Mouse (Mus musculus): ENCODE data around the gene Psg22. TPM values are rescaled to one million over a fixed set of nuclear protein-coding genes. Genes with fewer than 3 reads are reported as not detected.
"Not testable (repeated sequence)": the region's sequence is repeated elsewhere in the genome, so short reads cannot be mapped to it uniquely, and the experiment has no call there.

Psg22 gene
- polyA plus RNA-seq (2017; shearing (Covaris generic)), result not detected

GRCm38 (mm10) chr7:18717790-18718189 is at the start of gene Psg22:
Psg22 (plus strand) TSS chr7:18718090.
- no peak for ATAC-seq

DNA sequence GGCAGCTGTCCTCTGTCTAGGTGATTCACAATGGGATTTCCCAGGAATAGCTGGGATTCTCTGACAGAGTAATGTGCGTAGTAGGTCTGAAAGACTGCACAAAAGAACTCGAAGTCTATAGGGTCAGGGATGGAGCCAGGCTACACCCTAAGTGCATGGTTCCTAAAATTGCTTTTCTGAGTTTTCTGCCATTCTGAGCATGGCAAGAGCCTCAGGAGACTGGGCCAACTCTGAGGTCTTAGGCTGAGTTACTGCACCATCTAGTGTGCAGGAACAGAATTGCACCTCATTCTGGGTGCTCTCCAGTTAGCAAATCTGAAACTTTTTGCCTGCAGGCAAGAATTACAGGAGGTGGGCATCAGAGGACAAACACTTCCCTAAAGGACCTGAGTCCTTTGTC is 38.1 kb upstream of the Psg22 start:
- no peak for ATAC-seq

GRCm38 (mm10) chr7:18685586-18685985 is 32.3 kb upstream of the Psg22 start:
- ATAC-seq, result no peak

- ATAC-seq, result no peak
These were observed 31.8 kb upstream of the Psg22 start, which contains the start of gene Psg20 for GRCm38 (mm10) chr7:18686085-18686484. Psg20 (minus strand) TSS chr7:18686185.

- ATAC-seq, result not testable (repeated sequence)
These were observed 7.6 kb upstream of the Psg22 start for GRCm38 (mm10) chr7:18710331-18710730.

- no peak for ATAC-seq
These were observed 7.0 kb upstream of the Psg22 start for GRCm38 (mm10) chr7:18710846-18711245.

GRCm38 (mm10) chr7:18715546-18715945 is 2.3 kb upstream of the Psg22 start:
- no peak for ATAC-seq

- no peak for ATAC-seq
These were observed 6.1 kb downstream of the Psg22 start for GRCm38 (mm10) chr7:18724001-18724400.

- ATAC-seq, result not testable (repeated sequence)
These were observed 8.0 kb downstream of the Psg22 start for GRCm38 (mm10) chr7:18725931-18726330.

DNA sequence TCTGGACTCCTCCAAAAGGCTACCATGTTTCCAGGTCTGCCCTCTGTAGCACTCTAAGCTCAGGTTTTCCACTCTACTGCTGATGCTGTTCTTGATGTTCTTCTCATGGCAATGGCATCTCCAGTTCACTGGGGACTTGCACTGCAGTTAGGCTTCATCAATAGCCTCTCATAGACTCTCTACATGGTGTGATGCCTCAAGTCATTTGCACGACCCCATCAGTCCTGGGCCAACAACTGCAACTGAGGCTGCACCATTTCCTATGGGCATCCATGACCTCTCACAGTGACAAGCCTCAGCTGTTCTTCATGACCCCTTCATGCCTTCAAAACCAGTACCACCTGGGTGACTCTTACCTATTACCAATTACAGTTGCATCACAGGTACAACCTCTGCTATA is 10.5 kb downstream of the Psg22 start:
- no peak for ATAC-seq

DNA sequence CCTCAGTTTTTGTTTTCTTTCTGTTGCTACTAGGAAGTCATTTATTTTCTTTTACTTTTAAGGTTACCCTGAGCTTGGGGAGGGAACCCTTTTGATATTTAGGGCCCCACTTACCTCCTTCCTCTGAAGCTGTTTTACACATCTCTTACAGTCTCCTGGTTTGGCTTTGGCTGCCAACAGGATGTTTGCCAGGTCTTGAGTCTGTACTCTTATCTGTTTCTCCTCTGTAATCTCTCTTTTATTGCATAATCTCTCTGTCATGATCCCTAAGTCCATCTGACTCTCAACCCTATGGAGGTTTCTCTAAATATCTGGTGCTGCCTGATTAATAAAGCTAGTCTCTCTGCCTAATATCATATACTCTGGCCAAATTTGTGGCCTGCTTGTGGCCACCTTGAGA is 15.2 kb downstream of the Psg22 start:
- no peak for ATAC-seq

DNA sequence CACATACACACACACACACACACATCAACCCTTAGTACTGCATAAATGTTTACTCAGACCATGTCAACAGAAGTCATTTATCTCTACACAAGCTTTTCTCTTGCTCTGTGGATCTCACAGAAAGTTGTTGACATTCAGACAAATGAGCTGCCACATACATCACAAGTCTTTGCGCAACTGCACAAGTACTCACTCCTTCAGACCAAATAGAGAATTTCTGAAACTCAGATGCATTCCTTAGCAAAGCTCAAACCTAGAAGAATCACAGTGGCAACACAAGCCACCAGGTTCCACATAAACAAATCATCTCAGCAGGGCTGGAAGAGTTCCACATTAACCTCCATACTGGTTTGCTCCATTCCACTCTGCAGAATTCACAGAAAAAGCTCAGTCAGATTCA is 16.6 kb downstream of the Psg22 start:
- ATAC-seq, result no peak

DNA sequence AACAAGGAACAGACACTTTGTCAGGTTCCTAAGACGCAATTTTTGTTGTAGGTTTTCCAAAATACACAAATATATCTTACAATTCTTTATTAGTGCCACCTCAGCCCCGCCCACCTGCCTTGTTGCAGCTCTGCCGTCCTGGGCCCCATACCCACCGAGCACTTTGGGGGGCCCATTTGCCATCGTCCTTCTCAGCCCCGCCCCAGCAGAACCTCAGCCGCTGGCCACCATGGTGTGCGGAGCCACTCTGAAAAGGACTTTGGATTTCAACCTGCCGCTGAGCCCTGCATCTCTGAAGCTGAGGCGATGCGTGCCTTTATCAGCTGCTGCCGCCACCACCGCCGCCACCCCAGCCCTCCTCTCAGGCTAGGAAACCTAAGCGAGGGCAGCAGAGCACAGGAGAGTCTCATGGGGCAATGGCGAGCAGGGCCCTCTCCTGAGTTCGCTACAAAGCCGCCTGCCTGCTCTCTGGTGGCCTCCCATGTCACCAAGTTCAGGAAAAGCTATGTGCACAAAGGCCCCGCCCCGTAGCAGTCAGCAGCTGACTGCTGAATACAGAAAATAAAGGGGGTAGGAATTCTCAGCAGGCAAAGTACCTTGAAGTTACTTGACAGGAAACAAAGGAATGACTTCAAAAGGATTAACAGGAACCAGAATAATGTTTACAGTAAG is 28.4 kb downstream of the Psg22 start:
- no peak for ATAC-seq

- ATAC-seq, result not testable (repeated sequence)
These were observed 29.5 kb downstream of the Psg22 start for GRCm38 (mm10) chr7:18747420-18747819.

- no peak for ATAC-seq
These were observed 31.4 kb downstream of the Psg22 start for GRCm38 (mm10) chr7:18748994-18749895.

- ATAC-seq, result not testable (repeated sequence)
These were observed 32.1 kb downstream of the Psg22 start for GRCm38 (mm10) chr7:18749896-18750477.

GRCm38 (mm10) chr7:18760152-18760551 is 42.3 kb downstream of the Psg22 start:
- not testable (repeated sequence) for ATAC-seq

DNA sequence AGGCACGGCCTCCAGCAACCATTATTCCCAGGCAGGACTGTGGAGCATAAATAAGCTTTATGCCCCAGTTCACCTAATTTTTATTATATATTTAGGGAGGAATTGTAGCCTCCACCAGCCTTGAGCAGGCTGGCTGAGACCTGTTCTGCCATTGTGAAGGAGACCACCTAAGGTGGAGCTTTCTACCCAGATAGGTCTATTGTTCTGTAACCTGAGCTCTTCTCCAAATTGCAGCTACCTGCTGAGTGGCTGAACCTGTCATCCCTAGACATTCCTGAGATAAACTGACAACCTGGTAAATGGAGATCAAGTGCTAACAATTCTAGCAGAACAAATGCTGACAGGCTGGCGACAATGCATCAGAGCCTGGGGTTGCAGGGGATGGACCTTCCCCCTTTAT is 45.0 kb downstream of the Psg22 start:
- not testable (repeated sequence) for ATAC-seq

Other genes with a start within 250 kb of the Psg22 start
- gene Psg26, start 233.9 kb upstream of the Psg22 start, polyA plus RNA-seq (2017; shearing (Covaris generic)), result not detected
- not detected for gene Psg25, start 185.8 kb upstream of the Psg22 start, polyA plus RNA-seq (2017; shearing (Covaris generic))
- gene Psg27, start 150.8 kb upstream of the Psg22 start, polyA plus RNA-seq (2017; shearing (Covaris generic)), result not detected
- gene Psg23, start 101.6 kb upstream of the Psg22 start, polyA plus RNA-seq (2017; shearing (Covaris generic)), result not detected
- not detected for gene Psg21, start 61.4 kb upstream of the Psg22 start, polyA plus RNA-seq (2017; shearing (Covaris generic))
- not detected for gene Psg20, start 31.9 kb upstream of the Psg22 start, polyA plus RNA-seq (2017; shearing (Covaris generic))
- not detected for gene Psg19, start 80.4 kb downstream of the Psg22 start, polyA plus RNA-seq (2017; shearing (Covaris generic))
- not detected for gene Psg17, start 103.5 kb downstream of the Psg22 start, polyA plus RNA-seq (2017; shearing (Covaris generic))
- gene Mill2, start 121.9 kb downstream of the Psg22 start, polyA plus RNA-seq (2017; shearing (Covaris generic)), result not detected
- 100 to 1,000 TPM; 275 to 290 TPM for gene Pglyrp1, start 153.2 kb downstream of the Psg22 start, polyA plus RNA-seq (2017; shearing (Covaris generic))
- 1 to 10 TPM; 5.3 to 9.2 TPM for gene Ccdc61, start 192.3 kb downstream of the Psg22 start, polyA plus RNA-seq (2017; shearing (Covaris generic))
- not detected for gene Nova2, start 207.8 kb downstream of the Psg22 start, polyA plus RNA-seq (2017; shearing (Covaris generic))

Data from activated CD4-positive, CD25-positive, alpha-beta regulatory T cell, adult 4 months (primary cell).